Mouse (Mus musculus) heart, postnatal 25 days (tissue): ENCODE results near the gene Crnn. TPM values are rescaled to one million over a fixed set of nuclear protein-coding genes. Genes with fewer than 3 reads are reported as not detected.

ENCODE experiments used
- DNase-seq: peaks from one replicate; pipeline ENCODE4 v3.0.0; 2022; ENCODE audit warnings: low spot score
- intact Hi-C: fragments of 180-260 bp; cut with DNase I; formaldehyde crosslinking; loops from one replicate; pipeline ENCODE4 v1.15.1; 2025
- total RNA-seq, 2 experiments: library from RNA; stranded (reverse); gene quantifications; 2 replicates each; pipeline ENCODE4 v1.2.3; 2021

Crnn gene
- total RNA-seq, result not detected

DNA sequence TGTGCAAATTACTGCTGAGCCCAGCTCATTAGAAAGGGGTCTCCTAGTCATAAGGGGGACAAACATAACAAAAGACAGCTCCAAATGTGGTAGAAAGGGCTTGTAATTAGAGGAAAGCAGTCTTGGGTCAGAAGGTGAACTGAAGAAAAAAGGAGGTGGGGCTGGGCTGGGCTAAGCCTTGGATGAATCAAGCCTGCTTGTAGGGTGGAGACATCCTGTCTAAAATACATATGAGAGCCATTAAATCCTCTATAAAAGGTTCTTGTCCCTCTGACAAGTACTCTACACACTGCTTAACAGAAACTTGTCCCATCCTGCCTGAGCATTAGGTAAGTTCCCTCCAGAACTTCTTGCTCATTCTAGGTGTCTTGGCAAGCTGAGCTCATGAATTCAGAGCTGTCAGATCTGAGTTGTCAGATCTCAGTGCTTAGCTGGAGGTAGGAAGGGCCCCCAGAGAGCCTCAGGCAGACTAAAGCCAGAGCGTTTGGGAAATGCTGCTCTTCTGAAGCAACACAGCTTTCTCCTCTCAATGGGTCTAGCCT lies at the start of gene Crnn:
TSS of gene Crnn (plus strand) at position 278 of the 542 bp plus-strand sequence.
- intact Hi-C loops, result no loop called here
- no peak for DNase-seq

DNA sequence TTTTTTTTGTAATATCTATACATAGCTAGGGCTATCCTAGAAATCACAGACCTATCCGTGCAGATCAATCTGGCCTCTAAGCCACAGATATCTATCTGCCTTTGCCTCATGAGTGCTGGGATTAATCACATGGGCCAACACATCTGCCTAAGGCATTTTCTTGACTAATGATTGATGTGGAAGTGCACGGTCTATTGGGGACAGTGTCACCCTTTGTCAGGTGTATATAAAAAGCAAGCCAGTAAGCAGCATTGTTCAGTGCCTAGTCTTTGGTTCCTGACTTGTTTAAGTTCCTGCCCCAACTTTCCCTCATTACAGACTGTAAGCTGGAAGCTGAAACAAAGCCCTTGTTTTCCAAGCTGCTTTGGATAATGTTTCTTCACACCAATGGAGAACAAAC lies 48.1 kb upstream of the Crnn start:
- DNase-seq, result no peak
- intact Hi-C loops, result no loop called here

DNA sequence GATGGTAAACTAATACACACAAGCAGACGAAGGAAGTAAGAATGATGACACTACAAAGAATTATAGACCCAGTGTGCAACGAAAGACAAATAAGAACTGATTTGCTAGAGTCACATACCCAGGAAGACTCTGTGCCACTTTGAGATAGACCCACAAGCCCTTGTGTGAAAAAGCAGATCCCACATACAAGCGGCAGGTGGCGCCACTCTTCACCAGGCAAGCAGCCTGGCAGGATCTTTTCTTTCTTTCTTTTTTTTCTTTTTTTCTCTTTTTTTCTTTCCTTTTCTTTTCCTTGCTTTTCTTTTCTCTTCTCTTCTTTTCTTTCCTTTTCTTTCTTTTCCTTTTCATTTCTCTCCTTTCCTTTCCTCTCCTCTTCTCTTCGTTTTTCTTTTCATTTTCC lies 32.9 kb upstream of the Crnn start:
- intact Hi-C loops, result loop anchor here (5.0 kb wide), 1 partner anchor 386 kb away; no protein-coding TSS in a partner anchor
- no peak for DNase-seq

DNA sequence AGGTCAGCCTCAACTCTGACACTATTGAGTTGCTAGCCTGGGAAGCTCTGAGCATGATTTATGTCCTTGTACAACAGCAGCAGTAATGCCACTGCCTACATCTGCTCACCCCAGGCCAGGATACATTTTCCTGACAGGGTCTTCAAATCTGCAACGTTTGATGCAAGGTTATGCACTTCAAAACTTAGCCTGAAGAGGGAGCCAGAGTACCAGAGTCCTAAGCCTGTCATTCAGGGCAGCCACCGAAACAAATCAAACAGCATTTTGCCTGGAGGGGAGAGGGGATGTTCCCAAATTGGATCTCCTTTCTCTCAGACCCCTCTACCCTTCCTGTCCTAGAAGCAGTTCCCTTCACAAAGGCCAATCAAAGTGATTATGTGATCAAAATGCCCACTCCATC lies 30.1 kb upstream of the Crnn start:
- intact Hi-C loops, result loop anchor here (5.0 kb wide), 1 partner anchor 383 kb away; no protein-coding TSS in a partner anchor
- DNase-seq, result no peak

DNA sequence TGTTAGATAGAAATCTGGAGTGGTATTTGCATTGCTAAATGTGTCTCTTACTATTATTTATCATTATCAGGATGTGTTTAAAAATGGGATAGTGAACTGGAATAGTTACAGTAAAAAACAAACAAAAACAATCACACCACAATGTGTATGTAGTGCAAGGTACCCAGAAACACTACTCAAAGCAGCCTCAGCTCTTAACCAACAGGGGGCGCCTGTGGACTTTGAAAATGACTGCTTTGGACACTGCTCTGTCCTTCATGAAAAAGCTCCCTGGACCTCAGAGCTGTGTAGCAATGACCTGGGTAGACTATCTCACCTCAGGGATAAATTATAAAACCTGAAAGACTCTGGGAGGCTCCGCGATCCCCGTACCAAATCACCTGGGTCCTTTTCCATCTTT lies 25.5 kb upstream of the Crnn start:
- intact Hi-C loops, result no loop called here
- DNase-seq, result no peak

DNA sequence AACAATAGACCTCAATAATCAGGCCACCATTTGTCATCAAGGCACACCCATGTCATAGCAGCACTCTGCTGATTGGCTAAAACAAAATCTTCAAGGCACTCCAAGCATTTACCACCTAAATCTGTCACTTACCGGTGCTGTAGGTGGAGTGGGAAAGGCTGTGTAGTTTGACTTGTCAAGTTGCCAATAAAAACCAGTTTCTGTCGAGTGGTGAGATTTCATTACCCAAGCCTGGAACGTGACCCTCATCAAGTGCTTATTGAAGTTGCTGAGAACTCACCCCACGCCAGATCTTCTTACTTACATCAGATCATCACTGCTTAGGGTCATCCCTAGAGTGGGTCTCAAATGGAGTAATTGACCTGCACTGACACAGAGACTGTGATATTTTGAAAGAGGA lies 16.5 kb upstream of the Crnn start:
- DNase-seq, result no peak
- intact Hi-C loops, result no loop called here

DNA sequence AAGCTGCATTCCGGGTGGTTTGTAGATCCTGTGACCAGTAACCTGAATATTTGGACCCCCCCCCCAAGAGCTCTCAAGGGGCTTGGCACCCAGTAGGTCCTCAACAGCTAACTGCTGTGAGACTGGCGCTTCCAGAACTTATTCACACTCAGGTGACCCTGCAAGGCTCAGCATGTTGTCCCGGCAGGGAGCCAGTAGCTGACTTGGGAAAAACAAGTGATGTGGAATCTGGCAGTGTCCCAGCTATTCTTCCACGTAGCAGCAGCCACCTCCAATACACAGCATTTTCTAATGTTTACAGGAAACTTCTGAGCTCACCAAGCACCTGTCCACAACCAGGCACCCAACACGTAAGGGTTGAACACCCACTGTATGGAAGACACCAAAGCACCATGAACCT lies 15.5 kb upstream of the Crnn start:
- intact Hi-C loops, result no loop called here
- DNase-seq, result no peak

DNA sequence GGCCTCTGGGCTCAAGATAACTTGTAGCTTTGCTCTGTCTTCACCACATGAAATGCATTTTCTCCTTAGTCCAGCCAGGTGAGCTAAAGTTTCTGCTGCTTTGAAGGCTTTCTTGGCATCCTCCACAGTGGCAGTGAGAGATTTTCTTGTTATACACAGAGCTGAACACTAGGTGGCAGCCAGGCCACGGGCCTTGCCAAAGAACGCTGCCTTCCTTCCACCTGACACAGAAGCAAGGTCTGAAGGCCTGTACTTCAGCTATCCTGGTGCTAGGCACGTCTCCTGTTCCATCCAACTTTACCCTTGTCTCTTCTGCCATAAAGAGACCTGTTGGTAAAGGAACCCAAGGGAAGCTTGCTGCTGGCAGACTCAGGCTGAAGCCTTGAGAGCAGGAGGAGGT lies 14.1 kb upstream of the Crnn start:
- no peak for DNase-seq
- intact Hi-C loops, result loop anchor here (1.0 to 5.0 kb wide), 2 partner anchors 277 to 364 kb away; no protein-coding TSS in a partner anchor

DNA sequence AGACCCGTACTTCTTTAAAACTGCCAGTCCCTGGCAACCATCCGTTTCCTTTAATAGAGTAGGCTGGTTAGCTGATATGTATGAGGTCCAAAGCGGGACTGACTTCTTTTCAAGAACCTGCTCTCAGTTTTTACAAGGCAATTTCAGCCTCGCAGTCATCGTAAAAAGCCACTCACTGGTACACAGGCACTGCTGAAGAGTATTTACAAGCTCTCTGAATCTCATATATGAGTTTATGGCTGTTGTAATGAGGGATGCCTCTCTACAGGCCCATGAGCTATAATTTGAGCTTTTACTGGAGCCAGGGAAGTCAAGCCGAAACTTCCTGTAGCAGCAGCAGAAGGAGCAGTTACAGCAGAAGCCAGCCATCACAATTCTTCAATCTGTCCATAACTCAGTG lies 17.9 kb downstream of the Crnn start:
- intact Hi-C loops, result no loop called here
- no peak for DNase-seq

DNA sequence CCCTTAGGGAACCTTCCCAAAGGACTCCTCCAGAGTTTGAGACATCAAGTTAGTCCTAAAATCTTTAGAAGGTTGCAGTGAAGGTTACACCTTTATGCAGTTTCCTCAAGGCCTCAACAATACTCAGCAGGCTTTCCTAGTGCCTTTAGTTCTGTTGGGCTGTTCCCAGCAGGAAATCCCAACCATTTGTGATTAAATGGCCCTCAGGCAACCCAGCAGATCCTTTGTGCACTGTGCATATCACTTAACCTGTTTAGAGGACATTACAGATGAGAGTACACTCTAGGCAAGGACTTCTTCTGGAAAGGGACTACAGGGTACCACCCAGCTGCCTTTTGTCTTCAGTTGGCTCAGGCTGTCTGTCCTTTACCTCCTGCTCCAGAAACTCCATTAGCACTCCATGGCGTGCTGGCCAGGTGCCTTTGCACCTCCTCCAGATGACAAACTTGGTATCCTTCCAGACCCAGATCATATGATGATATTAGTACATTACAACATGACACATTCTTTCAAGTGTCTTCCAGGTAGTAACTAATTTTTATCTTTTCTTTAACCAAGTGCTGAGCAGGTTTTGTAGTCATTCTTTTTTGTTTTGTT lies 18.5 kb downstream of the Crnn start:
- no peak for DNase-seq
- intact Hi-C loops, result no loop called here

DNA sequence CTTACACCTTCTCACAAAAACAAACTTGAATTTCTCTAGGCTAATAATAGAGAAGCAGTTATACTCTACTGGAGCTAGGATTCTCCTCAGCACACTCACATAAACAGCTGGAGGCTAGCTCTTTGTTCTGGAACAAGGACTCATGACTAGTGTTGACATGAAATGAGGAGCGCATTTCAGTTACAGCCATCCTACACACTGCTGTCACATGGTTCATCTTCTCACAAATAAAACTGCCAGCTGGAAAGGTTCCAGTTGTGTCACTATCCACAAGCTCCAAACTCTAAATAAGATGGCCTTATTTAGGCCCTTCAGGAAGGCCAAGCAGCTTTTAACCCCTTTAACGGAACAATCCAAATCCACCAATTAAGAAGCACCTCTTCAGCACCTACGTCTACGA lies 36.3 kb downstream of the Crnn start:
- intact Hi-C loops, result no loop called here
- DNase-seq, result no peak

DNA sequence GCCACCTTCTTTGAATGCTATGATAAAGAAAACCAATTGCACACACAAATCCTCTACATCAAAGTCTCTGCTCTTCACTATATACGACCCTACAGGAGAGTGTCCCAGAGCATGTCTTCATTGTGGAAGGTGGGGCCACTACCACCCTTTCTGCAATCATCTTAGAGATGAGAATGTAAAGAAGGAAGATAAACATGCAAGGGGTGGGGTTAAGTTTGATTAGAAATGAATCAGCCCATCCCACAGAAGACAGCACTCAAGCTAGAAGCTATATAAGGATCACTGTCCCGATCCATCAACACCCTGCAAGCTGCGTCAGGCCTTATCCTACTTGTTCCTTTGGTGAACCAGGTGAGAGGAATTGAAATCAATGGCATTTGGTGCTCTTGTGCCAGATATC lies 52.4 kb downstream of the Crnn start, which contains the start of gene Flg2:
TSS of gene Flg2 (plus strand) at position 301 of the 400 bp plus-strand sequence.
- intact Hi-C loops, result no loop called here
- DNase-seq, result no peak

Other genes with a start within 250 kb of the Crnn start
- gene Lce3a, start 218.6 kb upstream of the Crnn start, total RNA-seq, result not detected
- not detected for gene Lce3b, start 211.8 kb upstream of the Crnn start, total RNA-seq
- not detected for gene Lce3c, start 200.3 kb upstream of the Crnn start, total RNA-seq
- gene Lce3d, start 187.4 kb upstream of the Crnn start, total RNA-seq, result not detected
- not detected for gene Lce3e, start 177.7 kb upstream of the Crnn start, total RNA-seq
- not detected for gene Lce3f, start 152.6 kb upstream of the Crnn start, total RNA-seq
- not detected for gene Crct1, start 129.1 kb upstream of the Crnn start, total RNA-seq
- gene Lce1m, start 125.7 kb upstream of the Crnn start, total RNA-seq, result not detected
- not detected for gene Gm4858, start 76.0 kb upstream of the Crnn start, total RNA-seq
- gene Flg2, start 52.5 kb downstream of the Crnn start, total RNA-seq, result not detected
- gene Flg, start 128.7 kb downstream of the Crnn start, total RNA-seq, result not detected
- not detected for gene Hrnr, start 175.0 kb downstream of the Crnn start, total RNA-seq
- gene Rptn, start 248.9 kb downstream of the Crnn start, total RNA-seq, result not detected